Mouse (Mus musculus): ENCODE data around the gene Dtymk. TPM values are rescaled to one million over a fixed set of nuclear protein-coding genes. Genes with fewer than 3 reads are reported as not detected.
A peak's percentile ranks its signal among the peaks of the same experiment; 100 is the strongest.

The Dtymk gene
- total RNA-seq, 2 experiments from 2014 or later: 14.1 to 18.6 TPM

- TF ChIP-seq CTCF (IDR thresholded peaks at IDR 0.05): peak; percentile 34
- intact Hi-C loops (cut with DNase I): no loop called here
- peak; percentile 96 for DNase-seq
- Histone ChIP-seq H3K4me3 (peak overlapping the region; percentile 77), H3K27ac (peak overlapping the region; percentile 100)
These were observed 23.5 kb upstream of the Dtymk start for GRCm38 (mm10) chr1:93825105-93825674.

- peak within 1 kb of the TSS; percentile 77 for H3K4me3 ChIP-seq
- peak; percentile 23 for DNase-seq
- no peak for TF ChIP-seq CTCF (IDR thresholded peaks at IDR 0.05)
- intact Hi-C loops (cut with DNase I): no loop called here
- peak within 1 kb of the TSS; percentile 100 for H3K27ac ChIP-seq
These were observed 22.9 kb upstream of the Dtymk start, which contains the start of gene D2hgdh for GRCm38 (mm10) chr1:93824609-93825008. Gene D2hgdh, plus strand, starts transcription at chr1:93824909.

GRCm38 (mm10) chr1:93823796-93824495 lies 22.2 kb upstream of the Dtymk start:
- no peak for DNase-seq
- Histone ChIP-seq H3K4me3 (peak overlapping the region; percentile 77; the same call in 1 of the 2 replicates), H3K27ac (peak overlapping the region; percentile 100)
- intact Hi-C loops (cut with DNase I): no loop called here
- TF ChIP-seq CTCF (IDR thresholded peaks at IDR 0.05): no peak

- no peak for DNase-seq
- intact Hi-C loops (cut with DNase I): no loop called here
- Histone ChIP-seq H3K4me3 (no peak overlapping the region), H3K27ac (no peak overlapping the region)
- no peak for TF ChIP-seq CTCF (IDR thresholded peaks at IDR 0.05)
These were observed 17.0 kb upstream of the Dtymk start for GRCm38 (mm10) chr1:93818722-93819121.

GRCm38 (mm10) chr1:93817823-93818532 lies 16.2 kb upstream of the Dtymk start:
- no peak for TF ChIP-seq CTCF (IDR thresholded peaks at IDR 0.05)
- Histone ChIP-seq H3K27ac (no peak overlapping the region), H3K4me3 (no peak overlapping the region)
- intact Hi-C loops (cut with DNase I): no loop called here
- no peak for DNase-seq

GRCm38 (mm10) chr1:93811495-93812039 lies 9.8 kb upstream of the Dtymk start:
- Histone ChIP-seq H3K27ac (peak overlapping the region; percentile 78), H3K4me3 (no peak overlapping the region)
- intact Hi-C loops (cut with DNase I): no loop called here
- TF ChIP-seq CTCF (IDR thresholded peaks at IDR 0.05): no peak
- no peak for DNase-seq

- no peak for TF ChIP-seq CTCF (IDR thresholded peaks at IDR 0.05)
- DNase-seq: no peak
- intact Hi-C loops (cut with DNase I): no loop called here
- Histone ChIP-seq H3K27ac (no peak overlapping the region), H3K4me3 (no peak overlapping the region)
These were observed 8.3 kb upstream of the Dtymk start for GRCm38 (mm10) chr1:93810011-93810410.

GRCm38 (mm10) chr1:93808871-93809270 lies 7.1 kb upstream of the Dtymk start:
- no peak for DNase-seq
- TF ChIP-seq CTCF (IDR thresholded peaks at IDR 0.05): no peak
- no peak overlapping the region for H3K27ac ChIP-seq
- intact Hi-C loops (cut with DNase I): loop anchor here (10.0 kb wide), 1 partner anchor 294 kb away; the partner anchor contains the start of gene Farp2
- no peak overlapping the region for H3K4me3 ChIP-seq

GRCm38 (mm10) chr1:93805221-93805951 lies 3.7 kb upstream of the Dtymk start:
- DNase-seq: no peak
- Histone ChIP-seq H3K4me3 (no peak overlapping the region), H3K27ac (no peak overlapping the region; the same call in 1 of the 2 replicates)
- intact Hi-C loops (cut with DNase I): loop anchor here (10.0 kb wide), 1 partner anchor 291 kb away; the partner anchor contains the start of gene Farp2
- no peak for TF ChIP-seq CTCF (IDR thresholded peaks at IDR 0.05)

- DNase-seq: no peak
- intact Hi-C loops (cut with DNase I): loop anchor here (10.0 kb wide), 1 partner anchor 290 kb away; the partner anchor contains the start of gene Farp2
- peak overlapping the region; percentile 99; the same call in 1 of the 2 replicates for H3K27ac ChIP-seq
- no peak for TF ChIP-seq CTCF (IDR thresholded peaks at IDR 0.05)
- peak overlapping the region; percentile 95 for H3K4me3 ChIP-seq
These were observed 3.1 kb upstream of the Dtymk start for GRCm38 (mm10) chr1:93804818-93805217.

- peak; percentile 100; the same call in 1 of the 2 replicates for TF ChIP-seq CTCF (IDR thresholded peaks at IDR 0.05)
- H3K27ac ChIP-seq: peak within 1 kb of the TSS; percentile 99
- intact Hi-C loops (cut with DNase I): loop anchor here (2.0 to 10.0 kb wide), 4 partner anchors 49 to 289 kb away; partner anchors contain the start of genes Farp2 and Thap4
- peak; percentile 100 for DNase-seq
- peak within 1 kb of the TSS; percentile 95 for H3K4me3 ChIP-seq
These were observed 2.1 kb upstream of the Dtymk start, which contains the start of gene Ing5 for GRCm38 (mm10) chr1:93803556-93804507. Gene Ing5, plus strand, starts transcription at chr1:93803965.

All from gastrocnemius, adult 2 months (tissue).